Mouse (Mus musculus) small intestine, adult 2 months (tissue): ENCODE measurements around the gene Fbxo22. TPM values are rescaled to one million over a fixed set of nuclear protein-coding genes. Genes with fewer than 3 reads are reported as not detected.

Source experiments
- H3K27ac ChIP-seq: fragments of 200-500 bp; 2 replicates; pipeline ENCODE4 v1.5.1; 2012; ENCODE audit warnings: low read depth, low read length, control low read depth, inconsistent platforms; ENCODE audit not compliant: insufficient read depth
- H3K27me3 ChIP-seq: fragments of 200-500 bp; 2 replicates; pipeline ENCODE4 v1.6.1; 2012; ENCODE audit warnings: mild to moderate bottlenecking, moderate library complexity, low read length, inconsistent platforms; ENCODE audit not compliant: control insufficient read depth, insufficient read depth
- H3K36me3 ChIP-seq: fragments of 200-500 bp; 2 replicates; pipeline ENCODE4 v1.6.1; 2012; ENCODE audit warnings: mild to moderate bottlenecking, low read length, control low read depth, inconsistent platforms; ENCODE audit not compliant: control insufficient read depth, insufficient read depth
- H3K4me1 ChIP-seq: fragments of 200-500 bp; 2 replicates; pipeline ENCODE4 v1.6.1; 2012; ENCODE audit warnings: low read length, inconsistent platforms, mixed read lengths; ENCODE audit not compliant: control insufficient read depth, insufficient read depth, insufficient read length
- H3K4me3 ChIP-seq: fragments of 200-500 bp; 2 replicates; pipeline ENCODE4 v1.5.1; 2012; ENCODE audit warnings: low read depth, mild to moderate bottlenecking, control low read depth, inconsistent platforms, low read length, moderate library complexity
- CTCF ChIP-seq: fragments of 200-500 bp; IDR thresholded peaks from 2 replicates; pipeline ENCODE4 v1.5.1; 2012; ENCODE audit warnings: low read depth, mild to moderate bottlenecking, control low read depth, inconsistent platforms, low read length, moderate library complexity, mixed read lengths; ENCODE audit not compliant: insufficient replicate concordance, insufficient read length; ENCODE audit errors: extremely low read depth
- POLR2A ChIP-seq: fragments of 200-500 bp; IDR thresholded peaks from 2 replicates; pipeline ENCODE4 v1.6.1; 2012; ENCODE audit warnings: low read depth, mild to moderate bottlenecking, control low read depth, inconsistent platforms, low read length, moderate library complexity
- WGBS: fragments of 180-500 bp; shearing (Covaris S2); methylation state at CpG from one replicate; pipeline ENCODE4 v1.1.7; 2018; 5-methylcytosine and 5-hydroxymethylcytosine counted together
- polyA plus RNA-seq: library from polyadenylated mRNA; depleted of rRNA; stranded (reverse); fragments of >200 nt; gene quantifications from 2 replicates; pipeline ENCODE4 v1.2.3, GENCODE M21; 2012; rRNA removed

The Fbxo22 gene
- 5.9 and 10.2 TPM in 2 replicates for polyA plus RNA-seq

DNA sequence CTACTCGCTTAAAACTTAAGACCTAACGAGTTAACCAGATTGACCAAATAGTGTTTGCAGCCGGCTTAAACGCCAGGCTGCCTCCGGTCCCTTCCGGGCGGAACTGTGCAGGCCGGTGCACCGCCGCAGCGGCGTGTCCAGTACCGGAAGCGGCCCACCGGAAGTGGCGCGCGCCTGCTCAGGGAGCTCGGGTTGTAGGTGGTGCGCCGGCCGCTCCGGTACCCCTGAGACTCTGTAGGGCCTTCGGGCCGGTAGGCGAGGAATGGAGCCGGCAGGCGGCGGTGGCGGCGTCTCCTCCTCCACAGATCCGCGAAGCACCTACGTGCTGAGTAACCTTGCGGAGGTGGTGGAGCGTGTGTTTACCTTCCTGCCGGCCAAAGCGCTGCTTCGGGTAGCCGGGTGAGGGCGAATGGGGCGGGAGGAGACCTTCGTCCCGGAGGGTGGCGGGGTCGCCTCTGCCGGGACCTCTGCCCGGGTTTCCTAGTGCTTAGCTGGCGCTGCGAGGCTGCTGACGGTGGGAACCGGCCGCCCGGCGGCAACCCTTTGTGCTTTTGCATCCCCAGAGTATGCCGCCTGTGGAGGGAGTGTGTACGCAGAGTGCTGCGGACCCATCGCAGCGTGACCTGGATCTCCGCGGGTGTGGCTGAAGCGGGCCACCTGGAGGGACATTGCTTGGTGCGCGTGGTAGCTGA lies at the start of gene Fbxo22:
Fbxo22 (plus strand) TSS at position 136 of the 692 bp plus-strand sequence.
- WGBS = under 1% methylated on average over 65 of the region's 65 CpGs
- H3K27me3 ChIP-seq = no peaks in the 10 kb centered on the region
- H3K27ac ChIP-seq = peak within 1 kb of the TSS; percentile 67
- TF ChIP-seq POLR2A = peak; percentile 54; the same call in 1 of the 2 replicates
- TF ChIP-seq CTCF = 0 out of 2 replicates have a peak, but pooled peaks have one; percentile 11
- H3K4me3 ChIP-seq = peak within 1 kb of the TSS; percentile 91
- peaks cover 10% of the 10 kb centered on the region; the same call in 1 of the 2 replicates for H3K4me1 ChIP-seq
- peaks cover 10% of the 10 kb centered on the region for H3K36me3 ChIP-seq

DNA sequence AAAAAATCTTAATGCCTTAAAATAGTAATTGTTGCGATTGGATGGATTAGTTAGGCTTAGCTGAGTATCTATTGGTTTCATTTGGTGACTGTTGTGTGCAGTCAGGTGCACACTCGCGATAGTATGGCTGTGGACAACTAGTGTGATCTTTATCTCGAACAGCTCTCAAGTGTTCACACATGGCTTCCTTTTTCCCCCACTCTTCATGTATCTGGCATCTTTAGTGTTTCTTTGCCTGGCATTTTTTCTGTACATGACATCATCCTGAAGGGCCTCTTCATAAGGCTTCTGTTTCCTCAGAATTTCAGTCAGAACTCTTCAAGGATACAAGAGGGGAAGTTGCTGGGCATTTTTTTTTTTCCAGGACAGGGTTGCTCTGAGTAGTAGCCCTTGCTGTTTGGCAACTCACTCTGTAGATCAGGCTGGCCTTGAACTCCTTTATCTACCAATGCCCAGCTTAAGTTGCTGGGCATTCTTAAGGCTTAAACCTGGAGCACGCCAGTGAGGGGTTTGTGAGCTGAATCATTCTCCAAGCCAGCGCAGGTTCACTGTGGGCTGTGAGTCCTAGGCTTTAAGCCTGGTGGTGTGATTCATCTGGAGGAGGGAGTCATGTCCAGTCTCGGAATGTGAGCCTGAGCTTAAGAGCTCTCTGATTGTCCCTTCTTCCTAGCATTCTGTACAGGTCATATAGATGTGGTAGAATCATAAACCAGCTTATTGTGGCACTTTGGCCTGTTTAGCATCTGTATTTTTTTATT lies 37.9 kb upstream of the Fbxo22 start:
- Histone ChIP-seq H3K27me3 (no peaks in the 10 kb centered on the region), H3K4me1 (no peaks in the 10 kb centered on the region), H3K4me3 (no peak overlapping the region), H3K27ac (no peak overlapping the region), H3K36me3 (peaks cover 8% of the 10 kb centered on the region)
- WGBS = 80% methylated on average over 7 of the region's 7 CpGs
- TF ChIP-seq POLR2A (no peak), CTCF (no peak)

DNA sequence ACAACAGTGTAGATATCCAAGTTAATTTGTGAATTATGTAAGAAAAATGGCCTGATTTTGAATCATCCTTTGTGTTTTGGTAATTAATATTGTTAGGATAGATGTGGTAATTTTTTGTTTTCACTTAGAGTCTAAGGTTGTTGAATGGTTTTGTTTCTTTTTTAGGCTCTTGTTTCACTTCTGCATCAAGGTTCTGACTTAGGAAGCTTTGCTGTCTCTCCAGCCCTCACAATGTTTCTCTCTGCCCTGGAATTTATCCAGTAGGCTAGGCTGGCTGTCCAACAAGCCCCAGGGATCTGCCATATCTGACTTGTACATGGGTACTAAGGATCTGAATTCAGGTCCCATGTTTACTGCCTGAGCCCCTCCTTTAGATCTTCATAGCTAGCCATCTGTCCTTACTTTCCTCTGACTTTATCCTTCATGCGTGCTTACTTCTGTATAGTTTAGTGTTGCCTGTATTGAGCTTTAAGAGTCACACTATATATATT lies 36.5 kb upstream of the Fbxo22 start:
- TF ChIP-seq CTCF (no peak), POLR2A (no peak)
- Histone ChIP-seq H3K4me3 (no peak overlapping the region), H3K27me3 (no peaks in the 10 kb centered on the region), H3K4me1 (no peaks in the 10 kb centered on the region), H3K27ac (no peak overlapping the region), H3K36me3 (peaks cover 4% of the 10 kb centered on the region)
- WGBS = 93% methylated on average over 1 of the region's 1 CpGs

DNA sequence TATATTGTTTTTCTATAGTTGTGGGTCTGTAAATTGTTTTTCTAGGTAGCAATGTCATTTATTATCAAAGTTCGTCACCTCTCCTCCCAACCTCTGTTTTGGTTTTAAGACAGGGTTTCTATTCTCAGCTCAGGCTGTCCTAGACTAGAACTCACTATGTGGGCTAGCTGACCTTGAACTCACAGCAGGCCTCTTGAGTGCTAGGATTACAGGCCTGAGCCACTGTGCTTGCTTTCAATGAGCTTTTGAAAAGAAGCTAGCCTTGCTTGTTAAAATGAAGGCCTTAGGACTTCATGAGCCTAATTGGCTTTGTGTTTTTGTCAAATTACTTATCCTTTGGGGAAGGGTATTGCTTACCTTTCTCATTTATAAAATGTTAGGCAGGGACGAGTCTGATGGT lies 34.5 kb upstream of the Fbxo22 start:
- TF ChIP-seq POLR2A (no peak), CTCF (no peak)
- WGBS = 92% methylated on average over 2 of the region's 2 CpGs
- no peaks in the 10 kb centered on the region for H3K4me1 ChIP-seq
- peaks cover 6% of the 10 kb centered on the region for H3K36me3 ChIP-seq
- H3K27me3 ChIP-seq = no peaks in the 10 kb centered on the region
- H3K27ac ChIP-seq = no peak overlapping the region
- H3K4me3 ChIP-seq = no peak overlapping the region

DNA sequence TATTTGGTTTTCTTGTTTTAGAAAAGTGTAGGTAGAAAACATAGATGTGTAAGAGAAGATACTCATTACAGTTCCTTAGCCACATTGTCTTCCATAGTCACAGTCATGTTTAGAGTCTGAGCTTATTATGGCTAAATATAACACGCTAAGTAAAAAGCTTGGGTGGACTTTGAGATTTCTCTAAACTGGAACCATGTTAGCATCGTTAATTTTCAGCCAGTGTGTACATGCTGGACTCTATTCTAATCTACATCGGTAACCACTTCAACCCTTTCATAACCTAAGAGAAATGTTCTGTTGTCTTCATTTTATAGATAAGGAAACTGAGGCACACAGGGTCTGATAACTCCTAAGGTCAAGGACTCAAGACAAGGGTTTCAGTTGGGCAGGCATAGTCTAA lies 12.8 kb upstream of the Fbxo22 start:
- TF ChIP-seq POLR2A (no peak), CTCF (no peak)
- WGBS = 79% methylated on average over 3 of the region's 3 CpGs
- H3K36me3 ChIP-seq = peaks cover 19% of the 10 kb centered on the region
- H3K4me1 ChIP-seq = no peaks in the 10 kb centered on the region
- H3K27ac ChIP-seq = no peak overlapping the region
- H3K27me3 ChIP-seq = no peaks in the 10 kb centered on the region
- H3K4me3 ChIP-seq = no peak overlapping the region

DNA sequence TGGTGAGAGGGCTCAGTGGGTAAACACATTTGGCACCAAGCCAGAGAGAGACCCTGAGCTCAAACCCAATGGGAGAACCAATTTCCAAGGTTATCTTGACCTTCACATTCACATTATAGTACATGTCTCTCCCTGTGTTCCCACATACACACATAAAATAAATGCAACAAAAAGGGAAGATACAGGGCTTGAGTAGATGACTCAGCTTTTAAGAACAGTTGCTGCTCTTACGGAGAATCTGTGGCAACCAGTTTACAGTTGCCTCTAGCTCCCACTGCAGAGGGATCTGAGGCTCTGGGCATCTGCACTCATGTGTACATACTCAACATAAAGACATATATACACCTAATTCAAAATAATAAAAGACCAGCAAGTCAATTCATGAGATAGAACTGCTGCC lies 10.5 kb upstream of the Fbxo22 start:
- Histone ChIP-seq H3K4me1 (no peaks in the 10 kb centered on the region), H3K27me3 (no peaks in the 10 kb centered on the region)

DNA sequence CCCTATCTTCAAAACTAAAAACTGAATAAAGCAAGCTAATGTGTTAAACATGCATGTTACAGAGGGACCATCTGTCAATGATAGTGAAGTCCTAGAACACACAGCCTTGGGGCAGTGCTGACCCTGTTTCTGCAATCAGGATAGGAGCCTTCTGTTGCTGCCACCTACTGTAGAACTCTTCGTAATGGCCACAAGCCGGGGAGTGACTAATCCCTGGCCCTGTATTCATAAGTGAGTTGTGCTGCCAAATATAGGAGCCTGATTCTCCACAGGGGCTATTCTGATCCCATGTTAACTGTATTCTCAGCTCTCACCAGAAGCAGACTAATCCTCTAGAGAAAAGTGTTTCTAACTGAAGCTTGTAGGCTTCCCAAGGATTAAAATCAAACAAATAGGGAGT lies 9.4 kb upstream of the Fbxo22 start:
- 84% methylated on average over 2 of the region's 2 CpGs for WGBS
- TF ChIP-seq POLR2A (no peak), CTCF (no peak)
- Histone ChIP-seq H3K27ac (no peak overlapping the region), H3K4me3 (no peak overlapping the region), H3K27me3 (no peaks in the 10 kb centered on the region), H3K36me3 (peaks cover 7% of the 10 kb centered on the region; the same call in 1 of the 2 replicates), H3K4me1 (no peaks in the 10 kb centered on the region)

More for the DNA sequence above, 10.5 kb upstream of the Fbxo22 start:
- H3K27ac ChIP-seq = no peak overlapping the region
- H3K4me3 ChIP-seq = no peak overlapping the region
- WGBS = 93% methylated on average over 1 of the region's 1 CpGs
- peaks cover 11% of the 10 kb centered on the region; the same call in 1 of the 2 replicates for H3K36me3 ChIP-seq
- no peak for TF ChIP-seq POLR2A
- TF ChIP-seq CTCF = no peak
